Mouse (Mus musculus) ES-E14 (cell line): ENCODE results near the gene Rbl1.

ENCODE experiments used
- MAFK ChIP-seq: IDR thresholded peaks from 2 replicates; pipeline ENCODE4 v1.6.1; 2014; ENCODE audit warnings: mild to moderate bottlenecking, low read depth, low read length, inconsistent platforms; ENCODE audit not compliant: insufficient read depth
- ZC3H11A ChIP-seq: IDR thresholded peaks from 2 replicates; pipeline ENCODE4 v1.6.1; 2012; ENCODE audit warnings: low read depth, mild to moderate bottlenecking, inconsistent platforms, low read length, borderline replicate concordance

DNA sequence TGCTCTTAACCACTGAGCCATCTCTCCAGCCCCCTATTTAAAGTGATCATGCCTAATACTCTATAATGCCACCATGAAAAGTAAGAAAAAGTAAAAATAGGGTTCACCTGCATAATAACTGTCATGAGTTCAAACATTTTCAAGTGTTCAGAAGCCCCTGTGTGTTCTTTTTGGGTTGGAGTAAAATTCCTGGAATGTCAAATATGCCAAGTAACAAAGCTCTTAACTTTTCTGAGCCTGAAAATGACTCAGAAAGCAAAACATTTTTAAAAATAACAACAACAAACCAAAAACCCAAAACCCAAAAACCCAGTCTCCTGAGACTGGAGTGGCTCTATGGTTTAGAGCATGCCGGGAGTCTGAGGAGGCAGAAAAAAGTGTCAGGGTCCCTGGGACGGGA lies 40.2 kb downstream of the Rbl1 start:
- TF ChIP-seq MAFK (no peak), ZC3H11A (no peak)
